Mouse (Mus musculus) MEL (cell line): ENCODE results near the gene Tomm40. TPM values are rescaled to one million over a fixed set of nuclear protein-coding genes. Genes with fewer than 3 reads are reported as not detected.
A peak's percentile ranks its signal among the peaks of the same experiment; 100 is the strongest.

Experiments used
- DNase-seq: peaks from one replicate; pipeline ENCODE4 v3.0.0; 2011; ENCODE audit warnings: low read depth, low spot score
- H3K27ac ChIP-seq: 2 replicates; pipeline ENCODE4 v1.5.1; 2012; ENCODE audit warnings: low read depth, mild to moderate bottlenecking, control low read depth, low read length, moderate library complexity; ENCODE audit not compliant: control insufficient read depth
- H3K27me3 ChIP-seq, 2 experiments: fragments of 150-350 bp in 1 of 2; sonication (generic) in 1 of 2; 2 replicates each; pipeline ENCODE4 v1.6.1; 2012; ENCODE audit warnings: low read length in 2 of 2, mild to moderate bottlenecking in 2 of 2, improper control_type of control experiment in 1 of 2, moderate library complexity in 1 of 2; ENCODE audit not compliant: insufficient read depth in 2 of 2, control insufficient read depth in 1 of 2
- H3K36me3 ChIP-seq, 2 experiments: 2 replicates each; pipeline ENCODE4 v1.6.1; 2012 to 2014; ENCODE audit warnings: low read length in 2 of 2, improper control_type of control experiment in 1 of 2, inconsistent platforms in 1 of 2, mild to moderate bottlenecking in 1 of 2; ENCODE audit not compliant: insufficient read depth in 2 of 2, control insufficient read depth in 1 of 2
- H3K4me1 ChIP-seq, 2 experiments: fragments of 150-350 bp in 1 of 2; sonication (generic) in 1 of 2; 2 replicates each; pipeline ENCODE4 v1.6.1; 2012; ENCODE audit warnings: low read length in 2 of 2, improper control_type of control experiment in 1 of 2, mild to moderate bottlenecking in 1 of 2; ENCODE audit not compliant: insufficient read depth in 2 of 2, control insufficient read depth in 1 of 2
- H3K4me3 ChIP-seq, 2 experiments: fragments of 150-350 bp in 1 of 2; sonication (generic) in 1 of 2; 2 replicates each; pipeline ENCODE4 v1.5.1; 2012; ENCODE audit warnings: low read depth in 2 of 2, low read length in 2 of 2, mild to moderate bottlenecking in 2 of 2, moderate library complexity in 2 of 2, control low read depth in 1 of 2, improper control_type of control experiment in 1 of 2; ENCODE audit not compliant: control insufficient read depth in 1 of 2, insufficient read depth in 1 of 2
- H3K79me2 ChIP-seq: 2 replicates; pipeline ENCODE4 v1.6.1; 2012; ENCODE audit warnings: mild to moderate bottlenecking, low read length, moderate library complexity; ENCODE audit not compliant: control insufficient read depth, poor library complexity, insufficient read depth
- H3K9ac ChIP-seq: 2 replicates; pipeline ENCODE4 v1.6.1; 2012; ENCODE audit warnings: low read depth, mild to moderate bottlenecking, control low read depth, low read length, moderate library complexity; ENCODE audit not compliant: control insufficient read depth, poor library complexity, severe bottlenecking
- H3K9me3 ChIP-seq: fragments of 150-350 bp; sonication (generic); replicated peaks from 2 replicates; pipeline ENCODE4 v1.6.1; 2012; ENCODE audit warnings: mild to moderate bottlenecking, low read length, improper control_type of control experiment, moderate library complexity; ENCODE audit not compliant: insufficient read depth
- BHLHE40 ChIP-seq: IDR thresholded peaks from 2 replicates; pipeline ENCODE4 v1.6.1; 2012; ENCODE audit warnings: low read depth, mild to moderate bottlenecking, inconsistent platforms, low read length, improper control_type of control experiment, borderline replicate concordance
- CHD1 ChIP-seq: IDR thresholded peaks from 2 replicates; pipeline ENCODE4 v1.6.1; 2012; ENCODE audit warnings: low read depth, mild to moderate bottlenecking, inconsistent platforms, low read length, improper control_type of control experiment
- CTCF ChIP-seq, 3 experiments: IDR thresholded peaks in 2 of 3; conservative IDR thresholded peaks in 1 of 3; 2 replicates each; pipeline ENCODE4 v1.5.1; 2011 to 2012; ENCODE audit warnings: low read length in 3 of 3, low read depth in 2 of 3, mild to moderate bottlenecking in 2 of 3, improper control_type of control experiment in 1 of 3, inconsistent platforms in 1 of 3, mixed read lengths in 1 of 3, moderate library complexity in 1 of 3; ENCODE audit not compliant: control insufficient read depth in 1 of 3, insufficient read depth in 1 of 3, poor library complexity in 1 of 3, severe bottlenecking in 1 of 3
- EP300 ChIP-seq, 2 experiments: IDR thresholded peaks; 2 replicates each; pipeline ENCODE4 v1.6.1; 2011; ENCODE audit warnings: improper control_type of control experiment in 2 of 2, low read length in 2 of 2, low read depth in 1 of 2, mild to moderate bottlenecking in 1 of 2
- ETS1 ChIP-seq: IDR thresholded peaks from 2 replicates; pipeline ENCODE4 v1.6.1; 2012; ENCODE audit warnings: low read depth, mild to moderate bottlenecking, inconsistent platforms, low read length, improper control_type of control experiment, moderate library complexity
- GATA1 ChIP-seq: IDR thresholded peaks from 2 replicates; pipeline ENCODE4 v1.6.1; 2011; ENCODE audit warnings: low read depth, low read length, improper control_type of control experiment
- HCFC1 ChIP-seq: IDR thresholded peaks from 2 replicates; pipeline ENCODE4 v1.6.1; 2012; ENCODE audit warnings: low read depth, mild to moderate bottlenecking, inconsistent platforms, low read length, improper control_type of control experiment, moderate library complexity
- MAX ChIP-seq: IDR thresholded peaks from 2 replicates; pipeline ENCODE4 v1.6.1; 2011; ENCODE audit warnings: low read length, improper control_type of control experiment
- MAZ ChIP-seq: IDR thresholded peaks from 2 replicates; pipeline ENCODE4 v1.6.1; 2012; ENCODE audit warnings: low read depth, mild to moderate bottlenecking, inconsistent platforms, low read length, improper control_type of control experiment
- MXI1 ChIP-seq: IDR thresholded peaks from 2 replicates; pipeline ENCODE4 v1.6.1; 2011; ENCODE audit warnings: mild to moderate bottlenecking, low read depth, low read length, improper control_type of control experiment
- MYC ChIP-seq: IDR thresholded peaks from 2 replicates; pipeline ENCODE4 v1.6.1; 2011; ENCODE audit warnings: low read depth, mild to moderate bottlenecking, low read length, improper control_type of control experiment, moderate library complexity
- POLR2AphosphoS2 ChIP-seq: IDR thresholded peaks from 2 replicates; pipeline ENCODE4 v1.6.1; 2011; ENCODE audit warnings: low read length, improper control_type of control experiment
- POLR2AphosphoS5 ChIP-seq: IDR thresholded peaks from 2 replicates; pipeline ENCODE4 v1.6.1; 2012; ENCODE audit warnings: low read depth, borderline replicate concordance, mild to moderate bottlenecking, inconsistent platforms, low read length, moderate library complexity, mixed read lengths
- RCOR1 ChIP-seq: IDR thresholded peaks from 2 replicates; pipeline ENCODE4 v1.6.1; 2012; ENCODE audit warnings: low read depth, mild to moderate bottlenecking, inconsistent platforms, low read length, improper control_type of control experiment
- SIN3A ChIP-seq: IDR thresholded peaks from 2 replicates; pipeline ENCODE4 v1.6.1; 2012; ENCODE audit warnings: low read length, improper control_type of control experiment, inconsistent platforms
- SMC3 ChIP-seq: IDR thresholded peaks from 2 replicates; pipeline ENCODE4 v1.6.1; 2011; ENCODE audit warnings: low read depth, low read length, improper control_type of control experiment
- TAL1 ChIP-seq: IDR thresholded peaks from 2 replicates; pipeline ENCODE4 v1.6.1; 2012; ENCODE audit warnings: mild to moderate bottlenecking, inconsistent platforms, low read length, moderate library complexity, mixed read lengths
- TBP ChIP-seq: IDR thresholded peaks from 2 replicates; pipeline ENCODE4 v1.8.0; 2011; ENCODE audit warnings: low read depth, low read length, improper control_type of control experiment
- TCF12 ChIP-seq: IDR thresholded peaks from 2 replicates; pipeline ENCODE4 v1.6.1; 2014; ENCODE audit warnings: low read depth, mild to moderate bottlenecking, inconsistent platforms, low read length, improper control_type of control experiment, moderate library complexity
- UBTF ChIP-seq: IDR thresholded peaks from 2 replicates; pipeline ENCODE4 v1.6.1; 2012; ENCODE audit warnings: low read depth, mild to moderate bottlenecking, inconsistent platforms, low read length, improper control_type of control experiment, moderate library complexity, borderline replicate concordance; ENCODE audit not compliant: insufficient read depth
- USF1 ChIP-seq: IDR thresholded peaks from 2 replicates; pipeline ENCODE4 v1.6.1; 2014; ENCODE audit warnings: low read depth, mild to moderate bottlenecking, inconsistent platforms, low read length, improper control_type of control experiment, moderate library complexity
- ZMIZ1 ChIP-seq: IDR thresholded peaks from 2 replicates; pipeline ENCODE4 v1.6.1; 2012; ENCODE audit warnings: low read depth, mild to moderate bottlenecking, inconsistent platforms, low read length, improper control_type of control experiment, moderate library complexity
- polyA plus RNA-seq, 2 experiments: library from polyadenylated mRNA; stranded (reverse) in 1 of 2; unstranded in 1 of 2; fragments of >175 nt in 1 of 2; fragments of >200 nt in 1 of 2; gene quantifications; 2 replicates each; pipeline versions ENCODE4 v1.2.1 to v1.2.4; 2012; ENCODE audit warnings: low replicate concordance in 2 of 2, low read depth in 1 of 2; ENCODE audit not compliant: insufficient read length in 2 of 2, insufficient read depth in 1 of 2, missing spikeins in 1 of 2
- total RNA-seq: library from RNA; depleted of rRNA; stranded (reverse); fragments of 300-350 nt; gene quantifications from 2 replicates; pipeline ENCODE4 v1.2.3, GENCODE M21; 2012

Gene Tomm40
- total and polyA plus RNA-seq, 3 experiments: 294 to 403 TPM; not detected in 1

GRCm38 (mm10) chr7:19698907-19699826 is 16.1 kb downstream of the Tomm40 start, which contains the start of gene Apoe:
Apoe (minus strand) TSS chr7:19699188.
- no peaks in the 10 kb centered on the region for H3K79me2 ChIP-seq
- peak within 1 kb of the TSS; percentile 54 for H3K27ac ChIP-seq
- peaks cover 7 to 39% of the 10 kb centered on the region in 2 experiments for H3K4me1 ChIP-seq
- H3K27me3 ChIP-seq: no peaks in the 10 kb centered on the region
- no peak within 1 kb of the TSS for H3K9ac ChIP-seq
- H3K36me3 ChIP-seq: peaks cover 2 to 37% of the 10 kb centered on the region in 2 experiments; a peak in 3 of 4 replicates
- DNase-seq: peak; percentile 78
- TF ChIP-seq MAZ: 0 out of 2 replicates have a peak, but pooled peaks have one; percentile 27
- peak; percentile 58; the same call in 1 of the 2 replicates for TF ChIP-seq RCOR1
- TF ChIP-seq POLR2AphosphoS2: 0 out of 2 replicates have a peak, but pooled peaks have one; percentile 27
- TF ChIP-seq CTCF (IDR thresholded peaks at IDR 0.05 in 2 of 3, conservative IDR thresholded peaks at IDR 0.05 in 1 of 3; ENCODE audit: control insufficient read depth in 1 of 3, insufficient read depth in 1 of 3, low read depth in 2 of 3, low read length in 3 of 3, poor library complexity in 1 of 3, severe bottlenecking in 1 of 3): no peak
- TF ChIP-seq POLR2AphosphoS5: no peak
- TF ChIP-seq MXI1: peak; percentile 39; the same call in 1 of the 2 replicates
- TF ChIP-seq USF1: no peak
- no peak for TF ChIP-seq ZMIZ1
- TF ChIP-seq GATA1: peak; percentile 46
- TF ChIP-seq CHD1: no peak
- peak; percentile 61 to 72 for TF ChIP-seq EP300 (IDR thresholded peaks at IDR 0.05; ENCODE audit: low read depth in 1 of 2, low read length in 2 of 2)
- TF ChIP-seq ETS1: peak; percentile 48; the same call in 1 of the 2 replicates
- no peak for TF ChIP-seq UBTF
- peak; percentile 34; the same call in 1 of the 2 replicates for TF ChIP-seq TBP
- TF ChIP-seq HCFC1: no peak
- TF ChIP-seq SIN3A: 0 out of 2 replicates have a peak, but pooled peaks have one; percentile 27
- TF ChIP-seq TAL1: 0 out of 2 replicates have a peak, but pooled peaks have one; percentile 28
- peak; percentile 40; the same call in 1 of the 2 replicates for TF ChIP-seq BHLHE40
- TF ChIP-seq TCF12: peak; percentile 82
- TF ChIP-seq MYC: peak; percentile 67
- no peak for TF ChIP-seq MAX
- TF ChIP-seq SMC3: no peak
- H3K9me3 ChIP-seq: no peaks in the 10 kb centered on the region
- no peak within 1 kb of the TSS for H3K4me3 ChIP-seq
